Comparison of ENCODE assay signal across 7 mouse cellular contexts in the genomic region with DNA sequence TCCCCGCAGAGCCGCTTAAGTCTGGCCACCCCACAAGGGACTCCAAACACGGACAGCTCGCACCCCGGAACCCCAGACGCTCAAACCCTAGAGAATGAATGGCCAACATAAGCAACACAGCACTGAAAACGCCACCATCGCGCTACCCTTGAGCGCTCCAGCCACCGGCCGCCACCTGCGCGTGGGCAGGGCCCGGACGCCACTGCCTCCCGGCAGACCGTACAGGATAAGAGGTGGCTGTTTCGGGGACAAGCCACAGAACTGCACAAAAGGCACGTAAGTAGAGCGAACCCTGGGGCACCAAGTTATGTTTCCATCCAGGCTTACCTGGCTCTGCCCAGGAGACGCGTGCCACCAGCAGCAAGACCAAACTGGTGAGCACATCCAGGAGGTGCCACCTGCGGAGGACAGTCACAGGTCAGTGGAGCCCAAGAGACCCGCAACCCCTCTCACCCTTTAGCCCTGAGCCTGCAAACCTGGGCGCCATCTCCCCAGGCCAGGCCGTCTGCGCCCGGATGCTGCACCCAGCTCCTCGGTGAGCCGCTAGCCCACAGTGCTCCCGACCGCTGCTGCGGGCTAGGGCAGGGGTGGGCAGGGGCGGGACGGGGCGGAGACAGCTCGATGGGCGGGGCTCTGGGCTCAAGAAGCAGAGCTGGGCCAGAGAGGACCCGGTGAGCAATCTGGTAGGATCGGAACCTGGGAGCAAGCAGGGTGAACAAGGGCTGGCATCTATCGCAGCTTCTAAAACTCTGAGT. TPM values are rescaled to one million over a fixed set of nuclear protein-coding genes. Genes with fewer than 3 reads are reported as not detected.
A peak's percentile ranks its signal among the peaks of the same experiment; 100 is the strongest.
DNase-seq lines count a peak whose midpoint lies in the region; ATAC-seq and TF ChIP-seq lines count a peak whose summit lies in the region.

A gene (minus strand): TSS at position 586 of the 755 bp plus-strand sequence.

- peak; percentile 79 for ATAC-seq in forebrain, embryonic 11.5 days (replicated peaks; ENCODE audit: low FRiP score)
- ATAC-seq in hindbrain, postnatal 0 days, result peak; percentile 77
- ATAC-seq in liver, embryonic 13.5 days (ENCODE audit: low read depth), result peak; percentile 79

- H3K27me3 ChIP-seq in forebrain, embryonic 11.5 days (ENCODE audit: control insufficient read depth, insufficient read depth, low read length), result no peaks in the 10 kb centered on the region
- peaks cover 9% of the 10 kb centered on the region; the same call in 1 of the 2 replicates for H3K27me3 ChIP-seq in hindbrain, postnatal 0 days (ENCODE audit: insufficient read depth, low read length)
- H3K27me3 ChIP-seq in liver, embryonic 13.5 days, result peaks cover 54% of the 10 kb centered on the region

- TF ChIP-seq POLR2A in olfactory bulb, adult 2 months (IDR thresholded peaks at IDR 0.05; ENCODE audit: insufficient read depth, low read depth, low read length), result no peak

- DNase-seq in ES-CJ7 (ENCODE audit: low read depth, low spot score) (peak; percentile 69), R1 (ENCODE audit: low read depth, low spot score) (peak; percentile 85)
- peak; percentile 88 for DNase-seq in forebrain, embryonic 11.5 days (ENCODE audit: low spot score)
- peak; percentile 40 for DNase-seq in hindbrain, postnatal 0 days (ENCODE audit: low spot score)
- DNase-seq in liver, embryonic 13.5 days, result no peak
- no peak for DNase-seq in frontal cortex, adult 2 months (ENCODE audit: extremely low spot score in 1 of 2, low spot score in 1 of 2)

- H3K27ac ChIP-seq in forebrain, embryonic 11.5 days (ENCODE audit: low read depth, low read length), result peak within 1 kb of the TSS; percentile 74
- H3K27ac ChIP-seq in hindbrain, postnatal 0 days, result 0 out of 2 replicates have a peak within 1 kb of the TSS, but pooled peaks have one; percentile 32
- peak within 1 kb of the TSS; percentile 5; the same call in 1 of the 2 replicates for H3K27ac ChIP-seq in liver, embryonic 13.5 days
- no peak within 1 kb of the TSS for H3K27ac ChIP-seq in olfactory bulb, adult 2 months (ENCODE audit: insufficient read depth, low read depth, low read length)

- H3K4me2 ChIP-seq in forebrain, embryonic 11.5 days (ENCODE audit: low read depth, low read length, severe bottlenecking), result peak within 1 kb of the TSS; percentile 97
- peak within 1 kb of the TSS; percentile 93 for H3K4me2 ChIP-seq in hindbrain, postnatal 0 days (ENCODE audit: low read depth, low read length)
- H3K4me2 ChIP-seq in liver, embryonic 13.5 days, result peak within 1 kb of the TSS; percentile 74

- H3K4me3 ChIP-seq in forebrain, embryonic 11.5 days (ENCODE audit: low read depth, low read length), result peak within 1 kb of the TSS; percentile 62
- H3K4me3 ChIP-seq in hindbrain, postnatal 0 days (ENCODE audit: low read length), result peak within 1 kb of the TSS; percentile 45
- peak within 1 kb of the TSS; percentile 55 for H3K4me3 ChIP-seq in liver, embryonic 13.5 days (replicated peaks)
- peak within 1 kb of the TSS; percentile 30 for H3K4me3 ChIP-seq in olfactory bulb, adult 2 months (ENCODE audit: insufficient read depth, low read depth, low read length)

- 1% methylated on average over 42 of the region's 42 CpGs for WGBS in forebrain, embryonic 11.5 days
- 2% methylated on average over 42 of the region's 42 CpGs for WGBS in hindbrain, postnatal 0 days
- WGBS in liver, embryonic 13.5 days (ENCODE audit: insufficient replicate concordance), result under 1% methylated on average over 42 of the region's 42 CpGs
- 1% methylated on average over 42 of the region's 42 CpGs for WGBS in olfactory bulb, adult 2 months

- H3K9ac ChIP-seq in forebrain, embryonic 11.5 days (ENCODE audit: low read length), result peak within 1 kb of the TSS; percentile 60
- H3K9ac ChIP-seq in hindbrain, postnatal 0 days (replicated peaks; ENCODE audit: low read length), result peak within 1 kb of the TSS; percentile 35; the same call in 1 of the 2 replicates
- peak within 1 kb of the TSS; percentile 50; the same call in 1 of the 2 replicates for H3K9ac ChIP-seq in liver, embryonic 13.5 days

- TF ChIP-seq CTCF in hindbrain, postnatal 0 days (IDR thresholded peaks at IDR 0.05; ENCODE audit: low read depth), result no peak
- no peak for TF ChIP-seq CTCF in olfactory bulb, adult 2 months (IDR thresholded peaks at IDR 0.05; ENCODE audit: insufficient read depth, low read depth, low read length)

- H3K36me3 ChIP-seq in forebrain, embryonic 11.5 days (ENCODE audit: control insufficient read depth, insufficient read depth, low read length), result no peaks in the 10 kb centered on the region
- no peaks in the 10 kb centered on the region for H3K36me3 ChIP-seq in hindbrain, postnatal 0 days (ENCODE audit: insufficient read depth, low read length)
- no peaks in the 10 kb centered on the region for H3K36me3 ChIP-seq in liver, embryonic 13.5 days

- no peaks in the 10 kb centered on the region for H3K9me3 ChIP-seq in forebrain, embryonic 11.5 days (ENCODE audit: control insufficient read depth, low read length)
- no peaks in the 10 kb centered on the region for H3K9me3 ChIP-seq in hindbrain, postnatal 0 days (ENCODE audit: low read length)
- H3K9me3 ChIP-seq in liver, embryonic 13.5 days (replicated peaks), result no peaks in the 10 kb centered on the region

- H3K4me1 ChIP-seq in forebrain, embryonic 11.5 days (replicated peaks; ENCODE audit: control insufficient read depth, insufficient read depth, low read length), result peaks cover 18% of the 10 kb centered on the region; the same call in 1 of the 2 replicates
- no peaks in the 10 kb centered on the region for H3K4me1 ChIP-seq in hindbrain, postnatal 0 days (ENCODE audit: insufficient read depth, low read length)
- peaks cover 31% of the 10 kb centered on the region for H3K4me1 ChIP-seq in liver, embryonic 13.5 days (replicated peaks)
- peaks cover 16% of the 10 kb centered on the region for H3K4me1 ChIP-seq in olfactory bulb, adult 2 months (ENCODE audit: control insufficient read depth, insufficient read depth, low read length)

RNA-seq across cellular contexts. Expression of the gene that starts here (rescaled TPM):
- polyA plus RNA-seq in forebrain, embryonic 11.5 days (2014; fragmentation: Nextera tagmentation; extraction: Ambion mirVana), result 79.0 and 86.7 TPM in 2 replicates
- total RNA-seq in hindbrain, postnatal 0 days (2014; rRNA removed), result 47.5 and 57.7 TPM in 2 replicates
- polyA plus RNA-seq in hindbrain, postnatal 0 days (2015; fragmentation: Nextera tagmentation; extraction: Ambion mirVana), result 18.2 and 20.0 TPM in 2 replicates
- 29.7 and 36.3 TPM in 2 replicates for polyA plus RNA-seq in liver, embryonic 13.5 days (2015; fragmentation: Nextera tagmentation; extraction: Ambion mirVana)
- not detected in 2 replicates for polyA plus RNA-seq in olfactory bulb, adult 2 months (2012; ENCODE audit: insufficient read depth, insufficient read length, low replicate concordance, missing spikeins)
- 3.4 and 3.8 TPM in 2 replicates for polyA plus RNA-seq in frontal cortex, adult 2 months (2012; rRNA removed)

Comparison
In these comparisons a context has a peak if more than half of its experiments do, and no peak if none do; other contexts are left out.
1. DNase-seq: peak in ES-CJ7 (single experiment), R1 (single experiment), forebrain, embryonic 11.5 days (single experiment) and hindbrain, postnatal 0 days (single experiment); none in liver, embryonic 13.5 days (single experiment) and frontal cortex, adult 2 months (0 of 2).
2. Peak in every context shown above with its lines, with median percentiles within 50 percentile points of each other: ATAC-seq, H3K4me2 ChIP-seq, H3K4me3 ChIP-seq and H3K9ac ChIP-seq.